Mouse (Mus musculus): ENCODE results near the gene Atp8b4.

- TF ChIP-seq POLR2A (IDR thresholded peaks at IDR 0.05; ENCODE audit: borderline replicate concordance, extremely low read depth, low read depth, low read length), result no peak
- no peak for TF ChIP-seq CTCF (IDR thresholded peaks at IDR 0.05; ENCODE audit: insufficient read depth, low read length)
These were observed 217.4 kb downstream of the Atp8b4 start for GRCm38 (mm10) chr2:126283086-126283485.
